Mouse (Mus musculus): ENCODE measurements at regions not wholly inside any gene's neighbourhood (a gene's known extent, or its start where the extent isn't known, plus 50 kb on each side); places are given as distances from the start of the nearest gene placed in this dataset.

- DNase-seq (ENCODE audit: low spot score): peak; percentile 41
Observed at GRCm38 (mm10) chr2:96234613-96235012, 83.4 kb upstream of the Lrrc4c start.

- no peak for DNase-seq (ENCODE audit: low spot score)
Observed at GRCm38 (mm10) chr2:96239246-96239645, 78.7 kb upstream of the Lrrc4c start.

- DNase-seq (ENCODE audit: low spot score): no peak
Observed at GRCm38 (mm10) chr2:96240543-96241090, 77.4 kb upstream of the Lrrc4c start.

- no peak for DNase-seq (ENCODE audit: low spot score)
Observed at GRCm38 (mm10) chr2:96253661-96254060, 64.3 kb upstream of the Lrrc4c start.

- DNase-seq (ENCODE audit: low spot score): no peak
Observed at GRCm38 (mm10) chr2:96256491-96256890, 61.5 kb upstream of the Lrrc4c start.
